Mouse (Mus musculus) inflammation-experienced regulatory T-cells, adult 6 months (primary cell): ENCODE measurements around the gene Crnkl1. TPM values are rescaled to one million over a fixed set of nuclear protein-coding genes. Genes with fewer than 3 reads are reported as not detected.

ENCODE experiments used
- ATAC-seq: one replicate; pipeline ENCODE4 v1.8.0; 2017
- polyA plus RNA-seq, 3 experiments: library from polyadenylated mRNA; unstranded; fragments of 100-300 nt; shearing (Covaris generic); gene quantifications; one replicate each; pipeline ENCODE4 v1.2.1; 2017

The Crnkl1 gene
- polyA plus RNA-seq, 3 experiments from 2014 or later = 52.1 to 54.4 (median 52.6) TPM

GRCm38 (mm10) chr2:145872099-145872498, 62.7 kb downstream of the Crnkl1 start:
- ATAC-seq = no peak

GRCm38 (mm10) chr2:145871308-145871707, 63.5 kb downstream of the Crnkl1 start:
- no peak for ATAC-seq

Other genes starting within 250 kb of the Crnkl1 start
- 100 to 1,000 TPM; 135 to 169 (median 150) TPM for gene Naa20, start 32.9 kb downstream of the Crnkl1 start, polyA plus RNA-seq
- gene Cfap61, start 230 bp downstream of the Crnkl1 start, polyA plus RNA-seq = not detected